Mouse (Mus musculus): ENCODE results near the gene Gimap1.

Gene Gimap1

DNA sequence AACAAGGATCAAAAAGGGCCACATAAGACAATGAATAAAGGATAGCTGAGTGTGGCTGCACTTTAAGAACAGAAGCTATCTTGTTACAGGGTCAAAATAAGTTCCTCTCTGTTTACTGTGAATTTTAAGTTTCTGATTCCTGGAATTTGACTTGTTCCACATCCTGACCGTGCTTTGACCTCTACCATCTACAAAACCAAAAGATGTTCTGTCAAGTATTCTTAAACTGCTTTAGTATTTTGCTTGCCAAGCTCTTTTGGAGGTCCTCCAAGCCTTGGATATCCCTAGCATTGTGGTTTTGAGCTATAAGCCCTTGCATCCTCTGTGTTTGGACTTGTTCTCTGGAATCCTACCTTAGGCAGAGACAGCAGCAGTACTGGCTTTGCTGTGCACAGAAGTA lies 46.3 kb downstream of the Gimap1 start:
- in situ Hi-C loops (cut with MboI; ENCODE audit: unreplicated experiment in 2 of 2) = no loop called here

DNA sequence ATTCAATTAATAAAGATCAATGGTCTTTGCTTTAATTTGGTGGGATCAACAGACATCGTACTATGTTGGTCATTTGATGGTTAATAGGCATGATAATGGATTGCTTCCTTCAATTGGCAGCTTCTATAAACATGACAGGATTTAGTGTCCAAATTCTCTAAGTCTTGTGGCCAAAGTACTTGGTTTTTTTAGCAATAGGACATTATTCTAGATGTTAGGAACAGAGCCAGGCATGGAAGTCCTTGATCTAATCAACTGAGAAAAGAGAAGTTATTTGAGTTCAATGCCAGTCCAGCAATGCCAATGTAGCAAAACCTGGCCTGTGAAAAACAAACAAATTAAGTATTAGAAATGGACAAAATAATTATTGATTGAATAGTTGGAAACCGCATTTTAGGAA lies 46.7 kb downstream of the Gimap1 start:
- in situ Hi-C loops (cut with MboI; ENCODE audit: unreplicated experiment in 2 of 2) = no loop called here

DNA sequence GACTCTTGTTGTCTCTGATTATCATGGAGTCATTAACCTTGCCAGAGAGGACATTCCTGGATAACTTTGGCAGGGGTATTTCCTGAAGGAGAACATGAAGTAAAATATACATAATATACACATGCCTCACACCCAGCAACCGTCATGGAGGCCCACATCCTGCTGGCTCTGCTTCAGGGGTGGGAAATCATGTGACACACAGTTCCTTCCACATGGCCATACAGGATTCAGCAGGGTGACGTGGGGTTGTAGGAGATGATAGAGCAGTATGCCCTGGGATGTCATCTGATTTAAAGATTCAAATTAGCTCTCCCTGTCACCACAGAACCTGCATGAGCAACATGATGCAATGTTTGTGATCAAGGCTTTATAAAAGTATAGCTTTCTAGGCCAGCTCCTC lies 49.0 kb downstream of the Gimap1 start:
- in situ Hi-C loops (cut with MboI; ENCODE audit: unreplicated experiment in 2 of 2) = no loop called here
